Mouse (Mus musculus) heart, adult 2 months (tissue): ENCODE measurements around the gene Hist1h4i.

Experiments used
- CTCF ChIP-seq: fragments of 200-600 bp; IDR thresholded peaks from 2 replicates; pipeline ENCODE4 v1.8.1; 2022; ENCODE audit warnings: antibody characterized with exemption, mild to moderate bottlenecking, moderate library complexity
- EP300 ChIP-seq: fragments of 200-500 bp; IDR thresholded peaks from 2 replicates; pipeline ENCODE4 v1.6.1; 2011; ENCODE audit warnings: low read depth, low read length, control low read depth; ENCODE audit not compliant: insufficient read depth
- POLR2A ChIP-seq: fragments of 200-500 bp; IDR thresholded peaks from 2 replicates; pipeline ENCODE4 v1.6.1; 2011; ENCODE audit warnings: mild to moderate bottlenecking, low read depth, low read length, control low read depth; ENCODE audit not compliant: insufficient read depth

- TF ChIP-seq POLR2A (no peak), CTCF (no peak), EP300 (no peak)
Measured at GRCm38 (mm10) chr13:22005605-22006333, 35.4 kb downstream of the Hist1h4i start.
